Mouse (Mus musculus) liver, embryonic 14.5 days (tissue): ENCODE results near the gene 1700001C19Rik. TPM values are rescaled to one million over a fixed set of nuclear protein-coding genes. Genes with fewer than 3 reads are reported as not detected.
A peak's percentile ranks its signal among the peaks of the same experiment; 100 is the strongest.

Experiments used
- ATAC-seq: fragments of 200-750 bp; cut with Nextera tagmentation; 2 replicates; pipeline ENCODE4 v1.8.0; 2017; ENCODE audit warnings: moderate number of reproducible peaks, mild to moderate bottlenecking, moderate library complexity; ENCODE audit not compliant: insufficient read depth
- DNase-seq, 3 experiments: peaks; one replicate each; pipeline ENCODE4 v3.0.0-alpha.2; 2012 to 2013; ENCODE audit warnings: low read depth in 3 of 3, low spot score in 3 of 3
- H3K27ac ChIP-seq: fragments of 300-500 bp; sonication (generic); 2 replicates; pipeline ENCODE4 v1.5.1; 2014; ENCODE audit warnings: moderate library complexity, mild to moderate bottlenecking, control low read depth, inconsistent platforms
- H3K27me3 ChIP-seq: fragments of 300-500 bp; sonication (generic); 2 replicates; pipeline ENCODE4 v1.6.1; 2014; ENCODE audit warnings: mild to moderate bottlenecking, low read length, moderate library complexity; ENCODE audit not compliant: control insufficient read depth, insufficient read depth
- H3K36me3 ChIP-seq: fragments of 300-500 bp; sonication (generic); replicated peaks from 2 replicates; pipeline ENCODE4 v1.6.1; 2014; ENCODE audit warnings: low read depth; ENCODE audit not compliant: control insufficient read depth, insufficient read depth
- H3K4me1 ChIP-seq, 2 experiments: fragments of 200-500 bp in 1 of 2; fragments of 300-500 bp in 1 of 2; sonication (generic) in 1 of 2; replicated peaks; 2 replicates each; pipeline ENCODE4 v1.6.1; 2012 to 2014; ENCODE audit warnings: antibody characterized with exemption in 1 of 2, inconsistent platforms in 1 of 2, low read length in 1 of 2; ENCODE audit not compliant: control insufficient read depth in 2 of 2, insufficient read depth in 2 of 2
- H3K4me2 ChIP-seq: fragments of 300-500 bp; sonication (generic); 2 replicates; pipeline ENCODE4 v1.6.1; 2014; ENCODE audit warnings: low read depth, mild to moderate bottlenecking, control low read depth, moderate library complexity
- H3K4me3 ChIP-seq, 2 experiments: fragments of 200-500 bp in 1 of 2; fragments of 300-500 bp in 1 of 2; sonication (generic) in 1 of 2; 2 replicates each; pipeline ENCODE4 v1.5.1; 2012 to 2014; ENCODE audit warnings: low read depth in 2 of 2, low read length in 2 of 2, mild to moderate bottlenecking in 2 of 2, control low read depth in 1 of 2, inconsistent platforms in 1 of 2, moderate library complexity in 1 of 2; ENCODE audit not compliant: insufficient read depth in 1 of 2
- H3K9ac ChIP-seq: fragments of 300-500 bp; sonication (generic); replicated peaks from 2 replicates; pipeline ENCODE4 v1.6.1; 2014; ENCODE audit warnings: mild to moderate bottlenecking, control low read depth, moderate library complexity
- H3K9me3 ChIP-seq: fragments of 300-500 bp; sonication (generic); 2 replicates; pipeline ENCODE4 v1.6.1; 2016; ENCODE audit warnings: low read length, mixed read lengths; ENCODE audit not compliant: control insufficient read depth
- CTCF ChIP-seq: IDR thresholded peaks from 2 replicates; pipeline ENCODE4 v1.5.1; 2016; ENCODE audit warnings: antibody characterized with exemption, low read depth, control low read depth
- EP300 ChIP-seq: IDR thresholded peaks from 2 replicates; pipeline ENCODE4 v1.6.1; 2016; ENCODE audit warnings: antibody characterized with exemption, low read depth
- WGBS: fragments of 180-500 bp; shearing (Covaris S2); extraction: QIAGEN DNeasy Blood & Tissue Kit; methylation state at CpG from one replicate; pipeline ENCODE4 v1.1.7; 2014; ENCODE audit not compliant: insufficient replicate concordance; 5-methylcytosine and 5-hydroxymethylcytosine counted together
- polyA plus RNA-seq, 2 experiments: library from polyadenylated mRNA; depleted of rRNA in 1 of 2; stranded (reverse) in 1 of 2; unstranded in 1 of 2; fragments of >200 nt; fragmentation: Nextera tagmentation in 1 of 2; extraction: Ambion mirVana in 1 of 2; gene quantifications; 2 replicates each; pipeline versions ENCODE4 v1.2.1 to v1.2.3; 2012 to 2014

The 1700001C19Rik gene
- polyA plus RNA-seq (2012; rRNA removed) = 0.89 and 0.93 TPM in 2 replicates
- 1.1 and 1.2 TPM in 2 replicates for polyA plus RNA-seq (2014; fragmentation: Nextera tagmentation; extraction: Ambion mirVana)

DNA sequence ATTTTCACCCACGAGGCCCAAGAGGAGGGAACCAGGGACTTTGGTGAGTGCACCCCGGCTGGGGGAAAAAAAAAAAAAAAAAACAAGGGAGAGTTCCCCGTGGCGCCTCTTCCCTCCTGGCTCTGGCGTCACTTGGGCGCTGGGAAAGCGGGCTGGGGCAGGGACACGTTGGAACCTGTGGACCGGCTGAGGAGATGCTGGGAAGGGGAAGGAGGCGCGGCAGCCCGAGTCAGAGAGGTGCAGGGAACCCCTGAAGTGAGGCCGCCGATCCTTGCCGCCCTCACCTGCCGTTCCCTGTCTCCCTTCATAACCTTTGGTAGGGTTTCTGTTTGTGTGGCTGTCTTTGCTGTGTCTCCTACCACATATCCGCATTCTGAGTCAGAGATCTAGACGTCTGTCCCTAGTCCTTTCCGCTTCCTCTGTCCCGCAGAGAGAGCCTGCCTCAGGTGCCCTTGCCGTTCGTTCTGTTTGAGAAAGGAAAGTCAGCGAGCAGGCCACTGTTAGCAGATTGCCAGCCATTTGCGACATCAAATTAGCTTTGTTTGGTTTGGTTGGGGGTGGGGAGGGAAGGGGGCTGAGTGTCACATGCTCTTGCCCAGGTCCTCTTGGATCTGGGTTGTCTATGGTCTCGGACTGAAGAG is at the start of gene 1700001C19Rik:
Gene 1700001C19Rik, minus strand, starts transcription at position 470 of the 641 bp plus-strand sequence.
- 3% methylated on average over 23 of the region's 25 CpGs for WGBS
- Histone ChIP-seq H3K9ac (peak within 1 kb of the TSS; percentile 28; the same call in 1 of the 2 replicates), H3K36me3 (no peaks in the 10 kb centered on the region), H3K4me1 (peaks cover 0 to 33% of the 10 kb centered on the region in 2 experiments; a peak in 3 of 4 replicates), H3K4me2 (peak within 1 kb of the TSS; percentile 67), H3K27ac (no peak within 1 kb of the TSS), H3K27me3 (peaks cover 24% of the 10 kb centered on the region), H3K4me3 (peak within 1 kb of the TSS; percentile 32 to 54), H3K9me3 (no peaks in the 10 kb centered on the region)
- DNase-seq (no peak), ATAC-seq (no peak)
- TF ChIP-seq EP300 (no peak), CTCF (no peak)

GRCm38 (mm10) chr17:47485791-47486190 is 48.6 kb upstream of the 1700001C19Rik start:
- Histone ChIP-seq H3K4me2 (no peak overlapping the region), H3K9ac (no peak overlapping the region)
- WGBS = 84% methylated on average over 3 of the region's 3 CpGs

GRCm38 (mm10) chr17:47484993-47485392 is 47.8 kb upstream of the 1700001C19Rik start:
- 2% methylated on average over 3 of the region's 3 CpGs for WGBS
- peak in 2 of 3 experiments; percentile 39 to 43 for DNase-seq
- TF ChIP-seq CTCF = no peak
- ATAC-seq = peak; percentile 55
- H3K9me3 ChIP-seq = no peaks in the 10 kb centered on the region
- peaks cover 4 to 19% of the 10 kb centered on the region in 2 experiments for H3K4me1 ChIP-seq
- H3K4me3 ChIP-seq = no peak overlapping the region
- H3K4me2 ChIP-seq = peak overlapping the region; percentile 9; the same call in 1 of the 2 replicates
- H3K27ac ChIP-seq = peak overlapping the region; percentile 47
- H3K36me3 ChIP-seq = peaks cover 12% of the 10 kb centered on the region
- no peaks in the 10 kb centered on the region for H3K27me3 ChIP-seq
- H3K9ac ChIP-seq = 0 out of 2 replicates have a peak overlapping the region, but pooled peaks have one; percentile 16

More at GRCm38 (mm10) chr17:47485791-47486190, 48.6 kb upstream of the 1700001C19Rik start:
- H3K4me1 ChIP-seq = peaks cover 4 to 19% of the 10 kb centered on the region in 2 experiments
- no peak for DNase-seq
- TF ChIP-seq EP300 (no peak), CTCF (no peak)
- no peak for ATAC-seq
- H3K4me3 ChIP-seq = no peak overlapping the region
- H3K9me3 ChIP-seq = no peaks in the 10 kb centered on the region
- H3K36me3 ChIP-seq = peaks cover 17% of the 10 kb centered on the region
- peak overlapping the region; percentile 14 for H3K27ac ChIP-seq
- no peaks in the 10 kb centered on the region for H3K27me3 ChIP-seq

- peak in 1 of 3 experiments; percentile 40 for DNase-seq
- H3K9ac ChIP-seq = no peak overlapping the region
- peak; percentile 59 for ATAC-seq
- 13% methylated on average over 1 of the region's 1 CpGs for WGBS
- H3K9me3 ChIP-seq = no peaks in the 10 kb centered on the region
- peaks cover 4 to 19% of the 10 kb centered on the region in 2 experiments for H3K4me1 ChIP-seq
- peak overlapping the region; percentile 9; the same call in 1 of the 2 replicates for H3K4me2 ChIP-seq
- no peak overlapping the region for H3K4me3 ChIP-seq
- TF ChIP-seq CTCF = no peak
- no peak for TF ChIP-seq EP300
- no peaks in the 10 kb centered on the region for H3K27me3 ChIP-seq
- H3K36me3 ChIP-seq = peaks cover 10% of the 10 kb centered on the region
- H3K27ac ChIP-seq = peak overlapping the region; percentile 47
Observed at GRCm38 (mm10) chr17:47484241-47484921, 47.2 kb upstream of the 1700001C19Rik start.

DNA sequence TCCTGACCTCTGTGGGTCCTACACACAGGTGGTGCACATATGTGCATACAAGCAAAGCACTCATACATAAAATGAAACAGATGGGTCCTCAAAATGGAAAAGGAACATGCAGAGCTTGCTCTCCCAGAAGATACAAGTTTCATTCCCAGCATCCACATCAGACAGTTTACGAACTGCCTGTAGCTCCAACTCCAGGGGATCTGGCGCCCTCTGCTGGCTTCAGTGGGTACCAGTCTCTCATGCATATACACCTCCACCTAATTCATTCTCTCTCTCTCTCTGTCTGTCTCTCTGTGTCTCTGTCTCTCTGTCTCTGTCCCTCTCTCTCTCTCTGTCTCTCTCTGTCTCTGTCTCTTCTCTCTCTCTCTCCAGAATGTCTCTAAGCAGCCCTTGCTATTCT is 45.2 kb upstream of the 1700001C19Rik start:
- H3K4me1 ChIP-seq = peaks cover 4 to 19% of the 10 kb centered on the region in 2 experiments
- H3K27me3 ChIP-seq = no peaks in the 10 kb centered on the region
- no peak for TF ChIP-seq EP300
- TF ChIP-seq CTCF = peak; percentile 91
- no peak overlapping the region for H3K9ac ChIP-seq
- no peak overlapping the region for H3K27ac ChIP-seq
- ATAC-seq = no peak
- H3K4me2 ChIP-seq = no peak overlapping the region
- H3K9me3 ChIP-seq = no peaks in the 10 kb centered on the region
- WGBS = 29% methylated on average over 2 of the region's 2 CpGs
- H3K4me3 ChIP-seq = no peak overlapping the region
- H3K36me3 ChIP-seq = no peaks in the 10 kb centered on the region
- peak; percentile 48 to 56 (median 54) for DNase-seq
